Mouse (Mus musculus) heart, postnatal 10 days (tissue): ENCODE measurements at regions not wholly inside any gene's neighbourhood (a gene's known extent, or its start where the extent isn't known, plus 50 kb on each side); places are given as distances from the start of the nearest gene placed in this dataset.

Experiments
- DNase-seq, 2 experiments: peaks; one replicate each; pipeline ENCODE4 v3.0.0; 2021
- intact Hi-C: fragments of 180-260 bp; cut with DNase I; formaldehyde crosslinking; loops from one replicate; pipeline ENCODE4 v1.15.1; 2025

DNA sequence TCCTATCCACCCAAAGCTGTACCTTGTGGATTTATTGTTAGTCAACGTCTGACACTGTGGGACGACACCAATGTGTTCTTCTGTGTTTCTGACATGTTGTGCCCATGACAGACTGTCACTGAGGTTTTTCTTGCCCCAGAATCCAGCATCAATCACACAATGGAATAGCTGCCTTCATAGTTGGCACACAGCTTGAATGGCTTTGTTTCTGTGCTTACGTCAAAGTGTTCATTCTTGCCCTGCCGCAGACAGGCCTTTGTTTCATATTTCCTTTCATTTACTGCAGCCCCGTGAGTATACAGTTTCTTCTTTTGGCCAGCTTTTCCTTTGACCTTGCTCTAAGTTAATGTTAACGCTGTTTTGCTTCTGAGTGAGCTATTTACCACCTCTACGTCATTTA, 78.9 kb upstream of the Dkk2 start:
- DNase-seq = no peak

DNA sequence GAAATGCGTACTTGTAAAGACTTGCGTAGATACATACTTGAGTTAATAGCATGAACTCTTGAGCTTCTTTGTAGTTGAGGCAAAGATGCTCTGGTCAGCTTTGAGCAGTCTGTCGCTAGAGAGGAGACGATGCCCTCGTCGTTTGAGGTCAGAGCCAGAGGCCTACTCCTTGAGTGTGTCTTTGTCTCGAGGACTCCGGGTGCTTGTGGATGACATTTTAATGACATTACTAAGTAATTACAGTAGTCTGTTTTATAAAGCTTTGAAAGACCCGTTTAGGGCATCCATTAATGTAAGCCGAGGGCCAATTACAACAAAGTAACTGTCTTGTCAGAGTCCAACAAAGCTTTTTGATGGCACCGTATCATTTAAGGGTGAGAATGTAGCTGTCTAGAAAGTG, 78.2 kb upstream of the Dkk2 start:
- no peak for DNase-seq
- intact Hi-C loops = no loop called here

More for the DNA sequence above, 78.9 kb upstream of the Dkk2 start:
- intact Hi-C loops = no loop called here

DNA sequence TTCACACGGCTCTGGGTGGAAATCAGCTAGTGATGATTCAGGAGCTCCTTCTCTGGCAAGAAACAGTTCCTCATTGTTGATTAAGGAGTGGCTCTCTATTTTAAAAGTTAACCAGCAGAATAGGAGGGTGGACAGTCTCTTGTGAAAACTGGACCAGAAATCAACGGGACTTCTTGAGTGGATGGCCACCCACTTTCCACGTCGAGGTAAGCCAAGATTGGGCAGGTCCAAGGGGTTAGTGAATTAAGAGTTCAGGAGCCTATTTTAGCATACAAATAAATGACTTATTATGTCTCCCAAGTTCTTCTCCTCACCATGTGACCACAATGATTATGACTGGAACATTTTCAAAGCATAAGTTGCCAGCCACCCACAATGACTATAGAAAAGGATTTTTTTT, 77.7 kb upstream of the Dkk2 start:
- no peak for DNase-seq
- intact Hi-C loops = no loop called here

DNA sequence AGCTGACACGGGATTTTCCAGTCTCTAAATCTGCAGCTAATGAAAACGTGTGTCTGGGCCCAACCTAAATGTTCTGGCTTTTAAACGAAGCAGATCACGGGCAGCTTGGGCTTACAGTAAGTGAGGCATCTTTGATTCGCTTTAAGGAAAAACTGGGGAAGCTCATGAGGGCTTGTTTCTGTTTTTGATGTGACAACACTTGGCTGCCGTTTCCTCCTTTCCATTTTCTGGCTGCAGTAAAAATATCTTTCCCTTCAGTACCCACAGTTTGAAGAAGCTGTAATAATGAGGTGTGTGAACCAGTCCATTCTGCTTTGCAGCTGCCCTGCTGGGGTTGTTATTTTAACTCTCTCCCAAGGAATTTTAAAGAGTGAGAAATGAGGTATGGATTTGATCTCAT, 69.9 kb upstream of the Dkk2 start:
- no peak for DNase-seq
- intact Hi-C loops = no loop called here

DNA sequence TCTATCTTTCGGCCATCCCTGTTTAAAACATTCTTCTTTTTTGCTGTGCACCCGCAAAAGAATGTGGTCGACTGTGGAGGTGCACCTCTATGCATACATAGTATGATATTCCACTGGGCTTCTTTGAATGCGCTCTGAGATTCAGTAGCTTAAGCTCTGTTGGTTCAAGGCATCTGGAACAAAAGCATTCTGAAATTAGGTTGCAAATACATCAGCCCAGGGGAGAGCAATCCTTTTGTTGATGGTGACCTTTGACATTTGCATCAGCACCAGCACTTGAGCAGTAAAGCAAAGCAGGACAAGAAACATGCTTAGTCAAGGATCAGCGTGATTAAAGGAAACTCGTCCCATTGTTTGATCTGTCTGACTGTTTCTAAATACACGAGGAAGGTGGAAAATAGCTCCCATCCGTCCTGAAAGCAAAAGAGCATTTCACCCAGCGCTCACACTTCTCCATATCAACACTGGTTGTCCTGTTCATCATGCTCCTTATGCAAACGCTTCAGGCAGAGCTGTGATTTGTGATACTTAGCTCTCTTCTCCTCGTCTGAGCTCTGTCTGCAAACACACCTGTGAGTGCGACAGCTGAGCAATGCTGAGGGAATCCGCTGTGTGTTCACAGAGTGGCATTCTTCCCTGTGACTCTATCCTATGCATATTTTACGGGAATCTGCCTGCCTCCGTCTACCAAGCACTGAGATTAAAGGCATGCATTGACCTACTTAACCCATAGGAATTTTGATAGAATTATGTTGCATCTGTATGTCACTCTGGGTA, 67.4 kb upstream of the Dkk2 start:
- no peak for DNase-seq
- intact Hi-C loops = no loop called here

DNA sequence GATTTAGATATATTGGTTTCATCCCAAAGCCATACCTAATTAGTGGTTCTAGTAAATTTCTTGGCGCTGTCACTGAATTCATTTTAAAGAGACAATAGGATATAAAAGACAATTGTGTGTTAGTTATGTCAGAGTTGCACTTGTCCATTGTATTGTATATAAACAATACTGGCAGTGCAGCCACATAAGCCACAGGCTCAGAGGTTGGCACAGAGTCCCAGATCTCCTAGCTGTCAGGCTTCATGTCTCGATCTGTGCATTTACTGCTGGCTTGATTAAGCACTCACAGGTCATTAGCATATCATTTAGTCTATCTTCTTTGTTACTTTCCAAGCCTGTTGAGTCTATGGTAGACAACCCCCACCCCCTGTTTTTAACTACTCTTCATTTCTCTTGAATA, 66.6 kb upstream of the Dkk2 start:
- intact Hi-C loops = no loop called here
- DNase-seq = no peak

DNA sequence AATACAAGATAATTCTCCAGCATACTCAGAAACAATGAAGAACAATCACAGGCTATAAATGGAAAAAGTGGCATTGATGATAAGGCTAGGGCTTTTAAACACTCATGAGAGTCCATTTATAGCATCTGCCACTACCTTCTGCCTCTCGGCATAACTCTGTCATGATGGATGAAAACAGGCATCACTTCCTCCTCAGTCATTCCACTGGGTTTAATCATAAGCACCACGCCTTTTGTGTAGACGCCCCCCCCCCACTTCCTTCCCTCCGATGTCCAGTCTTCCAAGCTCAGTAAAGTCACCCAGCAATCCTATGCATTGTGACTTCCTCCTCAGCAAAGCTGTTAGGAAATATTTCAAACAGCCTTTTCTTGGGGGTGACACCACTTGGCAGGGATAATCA, 63.1 kb upstream of the Dkk2 start:
- intact Hi-C loops = no loop called here
- DNase-seq = no peak

DNA sequence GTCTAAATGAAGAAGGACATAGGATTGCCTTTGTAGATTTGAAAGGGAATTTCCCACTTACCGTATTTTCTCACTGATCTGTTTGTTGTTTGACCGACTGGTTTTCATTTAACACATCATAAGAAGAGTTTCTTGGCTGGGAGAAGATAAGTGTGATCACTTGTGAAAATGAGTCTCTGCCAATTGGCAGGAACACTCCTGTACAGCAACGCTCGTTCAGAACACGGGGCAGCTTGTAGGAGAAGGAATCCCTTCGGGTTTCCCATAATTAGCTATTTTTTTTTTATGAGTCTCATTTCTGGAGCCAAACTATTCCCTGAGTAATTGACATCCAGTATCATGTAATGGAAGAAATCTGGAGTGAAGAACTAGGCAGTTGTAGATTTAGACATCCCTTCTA, 61.8 kb upstream of the Dkk2 start:
- DNase-seq = peak in 1 of 2 experiments; percentile 4
- intact Hi-C loops = no loop called here

DNA sequence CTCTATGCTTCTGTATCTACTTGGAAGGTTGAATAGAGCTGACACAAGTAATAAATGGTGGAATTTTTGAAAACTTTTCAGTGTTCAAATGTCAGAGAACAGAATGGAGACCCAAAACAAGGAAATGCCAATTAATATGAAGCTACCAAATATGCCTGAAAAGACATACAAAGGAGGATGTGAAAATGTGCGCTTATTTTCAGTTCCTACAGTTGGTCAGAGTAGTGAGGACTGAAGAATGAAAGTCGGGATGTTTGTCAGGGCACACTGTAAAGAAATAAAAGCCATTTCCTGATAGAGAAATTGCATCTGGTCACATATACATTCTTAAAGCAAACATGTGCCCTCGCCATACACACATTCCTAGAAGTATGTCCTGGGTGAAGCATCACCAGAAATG, 56.0 kb upstream of the Dkk2 start:
- no peak for DNase-seq
- intact Hi-C loops = no loop called here

DNA sequence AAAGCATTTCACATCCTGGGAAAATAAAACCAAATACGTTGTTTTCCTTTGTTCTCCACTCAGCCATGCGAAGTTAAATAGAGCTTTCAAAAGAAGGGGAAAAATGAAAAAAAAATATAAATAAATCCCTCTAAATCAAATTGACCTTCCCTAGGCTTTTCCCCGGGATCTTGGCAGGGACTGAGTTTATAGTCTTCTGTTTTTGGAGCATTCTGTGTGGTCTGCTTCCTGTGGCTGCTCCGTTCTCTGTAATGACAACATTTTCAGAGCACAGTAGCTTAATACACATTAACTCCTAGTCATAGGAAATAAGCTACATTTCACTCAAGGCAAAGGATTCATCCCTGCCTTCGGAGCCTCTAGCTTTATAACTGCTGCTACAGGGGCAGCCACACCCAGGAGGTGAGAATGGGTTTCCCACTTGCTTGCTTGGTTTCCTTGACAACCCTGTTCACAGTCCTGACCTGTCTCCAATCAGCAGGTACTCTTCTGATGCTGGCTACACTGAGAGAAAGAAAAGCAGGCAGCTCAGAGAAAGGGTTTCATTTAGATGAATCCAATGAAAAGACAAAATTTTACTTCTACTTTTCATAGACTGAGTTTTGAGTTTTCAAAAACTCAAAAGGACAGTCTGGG, 51.9 kb upstream of the Dkk2 start:
- no peak for DNase-seq
- intact Hi-C loops = no loop called here

DNA sequence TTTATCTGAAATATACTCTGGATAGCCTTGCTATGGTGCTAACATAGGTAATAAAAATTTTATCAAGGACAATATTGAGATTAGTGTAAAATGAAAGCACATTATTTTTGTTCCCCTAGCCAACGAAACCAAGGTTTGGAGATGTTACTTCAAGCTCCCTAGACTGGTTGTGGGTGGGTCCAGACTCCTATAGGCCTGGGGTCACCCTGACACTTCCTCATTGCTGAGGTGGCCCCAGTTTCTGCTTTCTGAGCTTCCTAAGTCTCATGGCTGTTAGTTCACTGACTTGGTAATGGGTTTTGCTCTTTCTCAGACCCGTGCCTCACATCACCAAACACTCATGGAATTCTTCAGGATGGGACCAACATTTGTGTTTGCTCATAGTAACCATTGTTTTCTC, 49.9 kb upstream of the Dkk2 start:
- intact Hi-C loops = no loop called here
- no peak for DNase-seq
